Mouse (Mus musculus) kidney, postnatal 0 days (tissue): Measurements from ENCODE around the gene 4930544D05Rik. TPM values are rescaled to one million over a fixed set of nuclear protein-coding genes. Genes with fewer than 3 reads are reported as not detected.

Experiments used
- ATAC-seq: fragments of 200-750 bp; cut with Nextera tagmentation; replicated peaks from 2 replicates; pipeline ENCODE4 v1.8.0; 2017; ENCODE audit warnings: low read depth, moderate number of reproducible peaks, moderate TSS enrichment, moderate library complexity; ENCODE audit not compliant: low FRiP score
- DNase-seq: peaks from one replicate; pipeline ENCODE4 v3.0.0-alpha.2; 2016; ENCODE audit warnings: low spot score
- H3K27ac ChIP-seq: fragments of 300-500 bp; sonication (generic); 2 replicates; pipeline ENCODE4 v1.5.1; 2014; ENCODE audit warnings: mild to moderate bottlenecking
- H3K27me3 ChIP-seq: fragments of 300-500 bp; sonication (generic); 2 replicates; pipeline ENCODE4 v1.6.1; 2014; ENCODE audit warnings: low read length, mixed read lengths; ENCODE audit not compliant: insufficient read depth
- H3K36me3 ChIP-seq: fragments of 300-500 bp; sonication (generic); 2 replicates; pipeline ENCODE4 v1.6.1; 2014; ENCODE audit warnings: low read length, mixed read lengths; ENCODE audit not compliant: insufficient read depth
- H3K4me1 ChIP-seq: fragments of 300-500 bp; sonication (generic); replicated peaks from 2 replicates; pipeline ENCODE4 v1.6.1; 2014; ENCODE audit warnings: antibody characterized with exemption, low read length, mixed read lengths; ENCODE audit not compliant: insufficient read depth
- H3K4me2 ChIP-seq: fragments of 300-500 bp; sonication (generic); 2 replicates; pipeline ENCODE4 v1.6.1; 2014; ENCODE audit warnings: mild to moderate bottlenecking, low read length, moderate library complexity, mixed read lengths
- H3K4me3 ChIP-seq: fragments of 300-500 bp; sonication (generic); replicated peaks from 2 replicates; pipeline ENCODE4 v1.5.1; 2014; ENCODE audit warnings: low read depth, low read length
- H3K9ac ChIP-seq: fragments of 300-500 bp; sonication (generic); 2 replicates; pipeline ENCODE4 v1.6.1; 2014; ENCODE audit warnings: low read depth, low read length
- H3K9me3 ChIP-seq: fragments of 300-500 bp; sonication (generic); replicated peaks from 2 replicates; pipeline ENCODE4 v1.6.1; 2016; ENCODE audit warnings: low read length, inconsistent platforms, mixed read lengths
- CTCF ChIP-seq: IDR thresholded peaks from 2 replicates; pipeline ENCODE4 v1.5.1; 2016; ENCODE audit warnings: antibody characterized with exemption, low read depth, mild to moderate bottlenecking, moderate library complexity
- WGBS: fragments of 180-500 bp; shearing (Covaris S2); extraction: QIAGEN DNeasy Blood & Tissue Kit; methylation state at CpG from one replicate; pipeline ENCODE4 v1.1.7; 2014; 5-methylcytosine and 5-hydroxymethylcytosine counted together
- polyA plus RNA-seq: library from polyadenylated mRNA; unstranded; fragments of >200 nt; fragmentation: Nextera tagmentation; extraction: Ambion mirVana; gene quantifications from 2 replicates; pipeline ENCODE4 v1.2.1, GENCODE M21; 2015

The 4930544D05Rik gene
- polyA plus RNA-seq, 1 experiment from 2014 or later: not detected

DNA sequence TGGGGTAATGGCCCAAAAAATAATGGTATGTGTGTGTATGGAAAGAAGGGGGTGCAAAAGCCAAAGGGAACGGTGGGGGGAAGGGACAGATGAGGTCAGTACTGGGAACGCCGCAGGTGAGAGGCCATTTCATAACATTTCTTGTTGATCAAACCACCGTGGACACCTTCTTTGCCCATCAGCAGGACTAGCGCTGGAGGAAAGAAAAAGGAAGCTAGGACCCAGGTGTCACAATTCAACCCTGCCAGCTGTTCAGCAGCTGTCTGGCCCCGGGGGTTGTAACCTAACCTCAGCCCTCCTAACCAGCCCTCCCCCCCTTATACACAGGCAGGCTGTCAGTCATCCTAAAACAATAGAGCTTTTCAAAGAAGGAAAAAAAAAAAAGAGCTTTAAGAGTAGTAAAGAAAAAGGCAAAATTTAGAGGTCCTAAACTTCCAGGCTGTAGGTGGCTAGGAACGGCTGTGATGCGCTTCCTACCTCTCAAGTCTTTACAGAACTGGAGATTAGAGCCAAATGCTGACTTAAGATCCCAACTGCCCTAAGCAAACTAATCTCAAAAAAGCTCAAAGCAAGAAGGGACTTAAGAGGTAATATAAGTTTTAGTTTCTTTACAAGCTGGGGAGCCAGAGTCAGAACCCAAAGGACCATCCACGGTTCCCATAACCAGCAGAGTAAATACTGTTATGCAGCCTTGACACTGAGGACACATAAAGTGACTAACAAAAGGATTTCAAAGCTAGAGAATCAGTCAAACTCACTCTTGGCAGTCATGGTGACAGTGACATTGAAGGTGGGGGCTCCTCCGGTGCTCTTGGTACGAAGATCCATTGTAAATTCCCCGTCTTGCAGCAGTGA lies 36.6 kb downstream of the 4930544D05Rik start:
- TF ChIP-seq CTCF: no peak
- peak overlapping the region; percentile 91 for H3K4me3 ChIP-seq
- H3K27ac ChIP-seq: 0 out of 2 replicates have a peak overlapping the region, but pooled peaks have one; percentile 31
- peaks cover 38% of the 10 kb centered on the region for H3K36me3 ChIP-seq
- WGBS: 42% methylated on average over 12 of the region's 12 CpGs
- H3K4me1 ChIP-seq: peaks cover 23% of the 10 kb centered on the region
- H3K27me3 ChIP-seq: no peaks in the 10 kb centered on the region
- H3K9me3 ChIP-seq: no peaks in the 10 kb centered on the region
- peak overlapping the region; percentile 98 for H3K9ac ChIP-seq
- ATAC-seq: no peak
- peak overlapping the region; percentile 90 for H3K4me2 ChIP-seq
- DNase-seq: peak; percentile 15

DNA sequence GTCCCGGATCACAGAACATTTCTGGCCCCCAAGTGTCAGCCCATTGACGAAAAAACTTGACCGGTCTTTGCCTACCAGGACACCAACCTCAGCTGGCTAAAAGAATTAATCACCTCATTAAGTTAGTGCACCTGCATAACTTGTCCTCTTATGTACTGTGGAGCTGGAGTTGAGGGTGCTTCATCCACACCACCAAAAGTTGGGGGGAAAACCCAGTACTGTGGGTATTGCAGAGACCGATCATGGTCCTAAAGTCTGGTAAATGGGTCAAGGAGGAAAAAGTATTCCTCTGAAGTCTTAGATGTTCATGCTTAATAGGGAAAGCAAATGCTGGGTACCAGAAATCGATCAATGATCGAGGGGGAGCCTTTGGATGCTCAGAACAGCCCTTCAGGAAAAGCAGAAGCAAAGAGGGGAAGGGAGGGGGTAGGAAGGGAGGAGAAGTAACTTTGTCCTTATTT lies 37.3 kb downstream of the 4930544D05Rik start:
- no peak for TF ChIP-seq CTCF
- H3K36me3 ChIP-seq: peaks cover 38% of the 10 kb centered on the region
- H3K9ac ChIP-seq: peak overlapping the region; percentile 98
- H3K27me3 ChIP-seq: no peaks in the 10 kb centered on the region
- peak overlapping the region; percentile 99 for H3K27ac ChIP-seq
- H3K9me3 ChIP-seq: no peaks in the 10 kb centered on the region
- H3K4me1 ChIP-seq: peaks cover 29% of the 10 kb centered on the region
- peak overlapping the region; percentile 90 for H3K4me2 ChIP-seq
- ATAC-seq (no peak), DNase-seq (no peak)
- H3K4me3 ChIP-seq: peak overlapping the region; percentile 91
- 30% methylated on average over 6 of the region's 6 CpGs for WGBS

DNA sequence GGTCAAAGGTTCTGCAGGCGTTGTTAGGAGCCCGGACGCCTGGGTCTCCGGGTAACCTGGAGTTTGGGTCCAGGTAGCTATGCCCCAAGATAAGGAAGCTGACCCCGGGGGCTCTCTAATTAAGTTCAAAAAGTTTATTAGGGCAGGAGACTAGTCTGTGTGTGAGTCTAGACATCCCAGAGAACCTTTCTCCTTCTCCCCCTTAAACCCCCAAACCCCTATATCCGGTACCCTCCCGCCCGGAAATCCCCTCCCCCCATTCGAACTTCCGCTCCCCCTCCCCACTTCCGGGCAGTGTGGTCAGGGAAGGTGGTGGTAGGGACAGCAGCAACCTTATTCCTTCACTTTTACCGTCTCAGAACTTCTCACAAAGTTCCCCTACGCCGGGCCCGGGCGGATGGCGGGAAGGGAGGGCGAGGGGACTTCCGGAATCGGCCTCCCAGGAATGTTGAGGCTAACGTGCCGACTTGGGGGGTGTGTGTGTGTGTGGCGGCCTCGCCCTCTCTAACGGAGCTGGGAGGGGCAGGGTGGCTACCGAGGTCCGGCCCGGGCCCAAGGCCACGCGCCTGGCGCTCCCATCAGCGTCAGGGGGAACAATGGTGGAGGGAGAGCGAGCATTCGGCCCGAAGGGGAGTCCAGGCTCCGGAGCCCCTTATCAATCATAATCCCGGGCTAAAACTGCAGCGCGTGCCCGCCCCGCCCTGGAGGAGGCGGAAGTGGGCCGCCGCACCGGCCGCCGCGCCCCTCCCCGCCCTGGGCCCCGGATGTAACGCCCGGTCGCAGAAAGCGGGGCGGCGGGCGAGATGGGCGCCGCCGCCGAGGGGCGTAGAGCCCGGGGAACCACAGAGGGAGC lies 37.9 kb downstream of the 4930544D05Rik start:
- H3K4me1 ChIP-seq: peaks cover 29% of the 10 kb centered on the region
- H3K4me2 ChIP-seq: peak overlapping the region; percentile 90
- no peaks in the 10 kb centered on the region for H3K9me3 ChIP-seq
- ATAC-seq: peak; percentile 37
- H3K9ac ChIP-seq: peak overlapping the region; percentile 98
- peak; percentile 85 for DNase-seq
- H3K27me3 ChIP-seq: no peaks in the 10 kb centered on the region
- H3K27ac ChIP-seq: peak overlapping the region; percentile 99
- no peak for TF ChIP-seq CTCF
- WGBS: under 1% methylated on average over 60 of the region's 63 CpGs
- H3K4me3 ChIP-seq: peak overlapping the region; percentile 91
- H3K36me3 ChIP-seq: peaks cover 37% of the 10 kb centered on the region

DNA sequence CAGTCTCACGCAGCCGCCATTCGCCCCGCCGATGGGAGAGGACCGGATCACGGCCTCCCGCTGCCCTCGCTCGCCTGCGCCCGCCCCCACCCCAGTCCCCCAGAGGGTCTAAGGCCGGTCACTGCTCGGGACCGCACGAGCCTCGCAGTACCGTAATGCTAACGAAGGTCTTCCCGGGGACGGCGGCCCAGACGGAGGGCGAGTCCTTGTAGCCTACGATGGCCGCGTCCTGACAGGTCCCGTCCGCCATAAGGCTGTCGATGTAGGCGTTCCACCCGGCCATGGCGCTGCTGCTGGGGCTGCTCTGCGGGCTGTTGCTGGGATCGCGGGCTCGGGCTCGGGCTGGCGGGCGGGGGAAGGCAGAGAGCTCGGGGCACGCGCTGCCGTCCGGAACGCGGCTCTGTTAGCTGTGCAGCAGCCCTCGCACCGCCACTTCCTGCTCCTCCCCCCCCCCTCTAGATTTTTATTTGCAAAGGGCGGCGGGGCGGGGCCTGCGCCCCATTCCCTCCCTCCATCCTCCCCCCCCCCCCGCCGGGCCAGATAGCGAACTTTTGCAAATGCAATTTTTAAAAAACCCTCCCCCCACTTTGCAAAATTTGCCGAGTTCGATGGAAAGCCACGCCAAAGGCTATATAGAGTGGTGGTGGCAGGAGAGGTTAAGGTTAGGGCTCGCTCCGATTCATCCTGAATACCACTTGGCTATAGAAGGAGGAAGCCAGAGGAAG lies 38.7 kb downstream of the 4930544D05Rik start, which contains the start of gene Pfn1:
Pfn1 (minus strand) TSS at position 447 of the 725 bp plus-strand sequence.
- H3K9ac ChIP-seq: peak within 1 kb of the TSS; percentile 98
- H3K36me3 ChIP-seq: peaks cover 29% of the 10 kb centered on the region
- peak within 1 kb of the TSS; percentile 99 for H3K27ac ChIP-seq
- peak within 1 kb of the TSS; percentile 91 for H3K4me3 ChIP-seq
- under 1% methylated on average over 44 of the region's 61 CpGs for WGBS
- H3K27me3 ChIP-seq: no peaks in the 10 kb centered on the region
- peak; percentile 33 for ATAC-seq
- peak; percentile 91 for DNase-seq
- TF ChIP-seq CTCF: no peak
- H3K4me2 ChIP-seq: peak within 1 kb of the TSS; percentile 90
- peaks cover 29% of the 10 kb centered on the region for H3K4me1 ChIP-seq
- no peaks in the 10 kb centered on the region for H3K9me3 ChIP-seq

DNA sequence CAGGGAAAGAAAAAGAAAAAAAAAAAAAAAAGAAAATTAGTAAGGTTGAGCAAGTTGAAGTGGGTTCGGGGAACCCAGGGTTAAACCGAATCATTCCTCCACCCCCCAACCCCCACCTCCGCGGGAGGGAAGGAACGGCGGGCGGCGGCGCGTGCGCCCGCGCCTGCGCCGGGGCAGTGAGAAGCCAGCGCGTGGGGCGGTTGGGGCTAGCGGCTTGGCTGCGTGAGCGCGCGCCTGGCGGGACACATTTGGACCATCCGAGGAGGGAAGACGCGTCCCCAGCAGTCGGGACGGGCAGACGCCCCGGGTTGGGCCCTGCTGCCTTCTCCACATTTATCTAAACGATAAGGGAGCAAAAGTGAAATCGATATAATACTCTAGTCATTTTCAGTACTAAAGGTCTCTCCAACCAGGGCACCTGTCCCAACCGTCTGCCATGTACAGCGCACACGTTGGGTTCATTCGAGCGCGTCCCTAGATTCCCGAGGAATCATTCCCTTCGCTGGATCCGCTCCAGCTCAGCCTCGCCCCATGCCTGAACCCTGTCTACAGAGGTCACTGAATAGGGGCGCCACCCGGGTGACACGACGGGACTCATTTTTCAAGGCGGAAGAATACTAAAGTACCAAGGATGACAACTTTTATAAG lies 39.4 kb downstream of the 4930544D05Rik start:
- ATAC-seq: peak; percentile 49
- Histone ChIP-seq H3K9ac (peak overlapping the region; percentile 98), H3K27me3 (no peaks in the 10 kb centered on the region), H3K27ac (peak overlapping the region; percentile 99), H3K36me3 (peaks cover 22% of the 10 kb centered on the region), H3K4me3 (peak overlapping the region; percentile 91), H3K4me1 (peaks cover 29% of the 10 kb centered on the region), H3K4me2 (peak overlapping the region; percentile 90), H3K9me3 (no peaks in the 10 kb centered on the region)
- WGBS: under 1% methylated on average over 48 of the region's 48 CpGs
- peak; percentile 87 for DNase-seq
- TF ChIP-seq CTCF: no peak
